Mouse (Mus musculus) granulocyte monocyte progenitor cell, adult 5-6 weeks (primary cell): Measurements from ENCODE around the gene Polr2b. TPM values are rescaled to one million over a fixed set of nuclear protein-coding genes. Genes with fewer than 3 reads are reported as not detected.
A peak's percentile ranks its signal among the peaks of the same experiment; 100 is the strongest.

Experiments used
- ATAC-seq: replicated peaks from 2 replicates; pipeline ENCODE4 v1.8.0; 2016; ENCODE audit warnings: mild to moderate bottlenecking, moderate TSS enrichment, inconsistent platforms; ENCODE audit not compliant: poor library complexity, severe bottlenecking
- total RNA-seq, 2 experiments: library from RNA; stranded (forward) in 1 of 2; stranded (reverse) in 1 of 2; fragments of 200-712, 200-1000 nt in 1 of 2; fragments of >200 nt in 1 of 2; fragmentation: Nextera tagmentation in 1 of 2; gene quantifications; 2 replicates each; pipeline ENCODE4 v1.2.3; 2014 to 2017

Polr2b gene
- total RNA-seq, 2 experiments from 2014 or later, result 71.7 to 136 TPM

DNA sequence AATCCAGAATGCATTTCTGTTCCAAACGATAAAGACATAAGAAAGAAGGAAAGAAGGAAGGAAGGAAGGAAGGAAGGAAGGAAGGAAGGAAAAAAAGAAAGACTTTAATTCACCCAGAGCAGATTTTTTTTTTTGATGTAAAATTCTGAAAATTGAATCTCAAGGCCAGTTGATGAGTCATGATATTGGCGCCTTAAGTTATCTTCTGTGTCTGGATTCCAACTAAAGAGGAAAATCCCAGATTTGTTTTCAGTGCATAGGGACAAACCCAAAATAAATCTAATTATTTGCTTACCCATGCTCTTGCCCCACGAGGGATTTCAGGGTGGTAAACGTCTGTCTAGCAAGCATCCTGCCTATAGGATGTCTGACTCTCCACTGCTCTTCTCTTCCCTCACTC lies 51.1 kb downstream of the Polr2b start:
- ATAC-seq, result no peak

DNA sequence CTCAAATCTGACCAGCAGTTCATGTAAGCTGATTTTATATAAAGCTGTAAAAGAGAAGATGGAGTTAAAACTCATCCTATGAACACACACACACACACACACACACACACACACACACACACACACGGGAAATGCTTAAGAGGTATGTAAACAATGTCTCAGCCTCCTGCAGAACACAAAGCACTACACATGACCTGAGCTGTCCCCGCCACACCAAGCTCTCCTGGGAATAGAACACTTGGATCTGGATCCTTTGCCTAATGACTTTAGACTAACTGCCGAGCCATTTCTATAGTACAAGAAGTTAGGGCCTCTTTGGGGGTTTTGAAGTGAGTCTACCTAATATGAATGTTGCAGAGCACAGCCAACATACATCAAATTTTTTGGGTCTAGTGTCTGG lies 52.2 kb downstream of the Polr2b start:
- no peak for ATAC-seq

DNA sequence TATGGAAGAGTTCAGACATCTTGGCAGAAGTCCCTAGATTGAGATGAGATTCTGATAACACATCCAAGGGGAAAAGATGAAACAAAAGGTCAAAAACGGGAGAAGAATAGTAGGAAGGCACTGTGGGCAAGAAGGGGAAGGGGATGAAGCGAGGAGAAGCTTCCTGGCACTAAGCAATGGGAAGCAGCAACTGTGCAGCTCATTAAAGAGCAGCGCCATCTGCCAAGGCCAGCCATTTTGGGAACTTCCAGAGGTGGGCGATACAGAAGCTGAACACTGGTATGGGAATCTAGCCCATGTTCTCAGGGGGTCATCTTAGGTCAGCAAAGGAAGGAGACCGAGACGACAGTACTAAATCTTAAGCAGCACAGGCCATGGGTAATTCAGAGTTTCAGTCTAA lies 53.7 kb downstream of the Polr2b start:
- no peak for ATAC-seq

DNA sequence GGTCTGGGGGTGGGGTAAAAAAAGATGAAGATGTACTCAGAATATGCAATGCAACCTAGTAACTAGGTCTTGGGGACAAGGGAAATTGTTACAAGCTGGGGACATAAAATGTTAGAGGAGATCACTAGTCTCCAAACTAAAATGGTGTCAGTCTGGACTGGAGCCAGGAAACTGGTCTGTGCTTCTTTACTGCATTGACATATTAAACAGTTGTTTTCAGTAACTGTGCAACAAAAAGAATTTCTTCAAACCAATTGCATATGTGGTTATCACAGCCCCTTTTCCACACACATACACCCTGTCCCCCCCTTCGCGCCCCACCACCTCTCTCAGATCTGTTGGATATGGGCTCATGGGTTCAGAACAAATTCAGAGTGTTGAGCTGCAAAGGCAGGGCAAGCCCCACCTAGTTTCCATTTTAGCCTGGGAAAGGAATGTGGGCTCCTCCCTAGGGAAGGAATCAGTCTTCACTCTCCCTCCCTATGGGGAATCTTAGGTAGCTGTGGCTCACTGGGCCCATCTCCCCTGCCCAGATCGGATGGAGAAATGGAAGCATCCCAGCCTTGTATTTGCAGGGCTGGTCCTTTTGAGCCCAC lies 54.6 kb downstream of the Polr2b start:
- ATAC-seq, result no peak

DNA sequence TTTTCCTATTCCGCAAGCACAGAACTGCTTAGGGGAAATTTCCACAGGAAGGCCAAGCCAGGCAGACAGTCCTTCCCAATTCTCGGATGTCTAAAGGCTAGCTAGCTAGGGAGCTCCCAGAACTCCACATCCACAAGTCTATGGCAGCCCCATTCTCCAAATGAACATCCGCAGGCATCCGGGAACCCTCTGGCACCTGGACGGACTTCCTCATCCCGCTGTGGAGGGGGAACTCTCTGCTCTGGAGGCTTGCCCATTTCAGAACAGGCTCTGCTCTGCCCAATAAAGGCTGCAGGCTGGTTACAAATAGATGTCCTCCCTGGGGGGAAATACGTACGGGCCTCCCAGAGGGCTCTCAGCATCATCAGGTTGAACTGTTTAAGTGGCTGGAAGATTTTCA lies 56.4 kb downstream of the Polr2b start:
- 0 out of 2 replicates have a peak, but pooled peaks have one; percentile 36 for ATAC-seq

DNA sequence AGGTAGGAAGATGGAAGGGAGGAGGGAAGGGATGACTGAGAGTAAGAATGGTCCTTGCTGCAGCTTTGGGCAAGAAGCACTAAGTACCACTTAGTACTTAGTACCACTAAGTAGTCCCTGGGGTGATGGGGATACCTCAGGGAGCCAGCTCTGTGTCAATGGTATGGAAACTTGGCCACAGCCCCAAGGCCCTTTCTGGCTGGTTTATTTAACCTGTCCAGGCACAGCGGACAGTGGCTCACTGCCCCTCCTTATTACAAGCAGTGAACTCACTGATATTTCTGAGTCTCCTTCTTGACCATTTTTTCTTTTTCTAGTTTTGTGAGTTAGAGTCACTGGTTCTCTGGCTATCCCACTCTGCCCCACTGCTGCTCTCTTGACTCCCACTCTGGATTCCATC lies 57.2 kb downstream of the Polr2b start:
- no peak for ATAC-seq

DNA sequence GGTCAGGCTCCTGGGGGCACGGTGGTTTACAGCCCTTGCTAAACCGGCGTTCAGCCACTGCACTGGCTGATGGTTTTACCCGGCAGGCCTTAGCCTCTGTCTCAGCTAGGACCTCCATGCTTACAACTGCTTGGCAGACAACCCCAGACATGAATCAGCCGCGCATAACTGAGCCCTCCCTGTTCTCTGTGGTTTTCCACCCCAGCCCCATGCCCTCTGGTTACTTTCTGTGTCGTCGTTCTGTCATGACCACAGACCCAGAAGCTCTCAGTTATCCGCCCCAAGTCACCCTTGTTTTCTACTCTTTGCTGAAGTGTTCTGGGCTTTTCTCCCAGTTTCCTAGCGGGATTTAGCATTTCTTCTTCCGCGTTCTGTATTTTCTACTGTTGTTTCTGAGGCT lies 57.7 kb downstream of the Polr2b start:
- ATAC-seq, result peak; percentile 41

DNA sequence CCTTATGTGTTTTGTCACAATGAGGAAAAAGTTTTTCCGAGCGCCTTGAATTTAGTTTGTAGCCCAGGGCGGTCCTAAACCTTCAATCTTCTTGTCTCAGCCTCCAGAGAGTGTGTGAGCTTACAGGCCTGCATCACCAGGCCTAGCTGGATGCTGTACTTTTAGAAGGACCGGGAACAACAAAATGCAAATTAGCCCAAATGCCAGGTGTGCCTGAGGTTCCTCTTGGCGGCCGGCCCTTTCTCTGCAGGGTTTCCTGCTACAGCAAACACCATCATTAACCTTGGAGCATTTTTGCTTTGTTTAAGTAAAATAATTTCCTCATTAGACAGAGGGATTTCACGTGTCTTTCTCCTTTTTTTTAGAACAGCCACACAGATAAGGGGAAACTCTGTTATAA lies 58.2 kb downstream of the Polr2b start:
- ATAC-seq, result no peak

DNA sequence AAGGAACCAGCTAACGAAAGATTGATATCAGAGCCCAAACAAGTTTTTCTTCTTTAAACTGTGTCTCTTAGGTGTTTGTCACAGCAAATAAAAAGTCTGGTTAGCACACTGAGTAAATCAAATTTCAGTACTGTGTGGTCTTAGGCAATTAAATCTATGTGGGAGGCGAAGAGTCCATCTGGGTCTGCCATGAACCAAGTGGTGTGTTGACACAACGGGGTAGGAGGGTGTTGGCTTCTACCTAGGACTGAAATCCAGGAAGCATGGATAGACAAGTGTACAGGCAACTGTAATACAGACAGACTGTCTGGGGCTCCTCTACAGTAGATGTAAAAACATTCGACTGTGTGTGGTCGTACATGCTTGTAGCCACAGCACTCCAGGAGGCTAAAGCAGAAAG lies 59.4 kb downstream of the Polr2b start:
- no peak for ATAC-seq

DNA sequence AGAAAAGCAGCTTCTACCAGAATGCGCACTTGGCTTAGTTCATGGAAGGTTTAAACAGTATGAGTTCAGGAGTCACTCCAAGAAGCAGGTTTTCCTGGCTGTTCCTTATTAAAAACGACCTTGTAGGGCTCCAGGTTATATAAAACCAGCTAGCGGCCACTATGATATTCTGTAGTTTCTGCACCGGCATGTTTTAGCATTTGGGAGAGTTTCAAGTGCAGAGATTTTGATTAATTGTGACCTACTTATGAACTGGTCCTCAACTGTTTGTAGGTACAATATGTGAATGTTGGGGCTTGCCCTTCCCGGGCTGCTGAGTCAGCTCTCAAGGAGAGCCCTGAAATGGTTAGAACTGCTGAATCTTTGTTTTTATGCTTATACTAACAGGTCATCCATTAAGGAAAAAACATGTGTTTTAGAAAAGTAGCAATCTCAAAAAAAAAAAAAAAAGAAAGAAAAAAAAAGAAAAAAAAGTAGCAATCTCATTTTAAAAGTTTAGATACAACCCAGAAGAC lies 60.5 kb downstream of the Polr2b start:
- ATAC-seq, result no peak

DNA sequence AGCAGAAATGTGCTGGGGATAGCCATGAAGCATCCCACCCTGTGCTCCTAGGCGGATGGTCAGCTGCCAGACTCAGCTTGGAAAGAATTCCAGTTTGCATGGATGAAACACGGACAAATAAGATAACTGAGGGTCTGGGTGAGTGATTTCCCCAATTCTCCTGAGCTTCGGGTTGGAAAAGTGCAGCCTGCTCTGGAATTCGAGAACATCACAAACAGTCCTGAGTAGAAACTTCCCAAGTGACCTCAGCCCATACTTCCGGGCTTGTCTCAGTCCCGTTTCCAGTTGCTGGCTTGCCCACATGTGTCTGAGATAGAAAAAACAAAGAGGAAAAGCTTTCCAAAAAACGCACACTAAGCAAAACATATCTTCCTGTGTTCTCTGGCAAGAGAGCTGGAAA lies 62.3 kb downstream of the Polr2b start:
- no peak for ATAC-seq

DNA sequence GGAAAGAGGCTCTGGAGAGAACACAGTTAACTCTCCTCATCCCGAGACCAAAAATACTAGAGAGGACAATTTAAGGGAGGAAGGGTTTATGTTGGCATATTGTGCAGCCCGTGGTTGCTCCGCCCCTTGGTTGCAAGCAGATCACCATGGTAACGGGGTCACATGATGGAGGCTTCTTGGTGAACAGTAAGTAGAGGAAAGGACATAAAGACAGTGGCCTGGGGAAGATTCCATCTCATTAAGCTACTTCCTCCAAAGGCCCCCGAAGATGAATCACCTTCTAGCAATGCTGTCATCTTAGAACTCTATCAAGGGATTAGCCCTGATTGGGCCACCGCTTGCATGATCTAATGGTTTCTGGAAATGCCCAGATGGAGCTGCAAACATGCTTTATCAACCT lies 62.8 kb downstream of the Polr2b start:
- peak; percentile 84 for ATAC-seq

DNA sequence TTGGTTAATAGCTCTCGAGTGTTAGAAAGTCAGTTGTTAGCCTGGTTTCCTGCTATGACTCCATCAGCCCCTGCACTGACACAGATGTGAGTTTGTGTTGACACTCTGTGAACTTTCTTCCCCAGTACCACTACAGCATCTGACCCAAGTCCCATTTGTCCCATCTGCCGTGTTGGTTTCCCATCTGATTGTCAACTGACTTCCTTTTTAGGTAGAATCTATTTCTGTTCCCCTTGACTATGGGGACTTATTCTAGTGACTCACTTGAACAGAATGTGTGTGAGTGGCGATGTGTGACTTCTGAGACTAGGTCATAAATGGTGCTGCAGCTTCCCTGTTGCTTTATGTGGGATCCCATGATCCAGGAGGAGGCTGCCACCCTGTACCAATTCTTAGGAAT lies 65.0 kb downstream of the Polr2b start:
- ATAC-seq, result peak; percentile 60

DNA sequence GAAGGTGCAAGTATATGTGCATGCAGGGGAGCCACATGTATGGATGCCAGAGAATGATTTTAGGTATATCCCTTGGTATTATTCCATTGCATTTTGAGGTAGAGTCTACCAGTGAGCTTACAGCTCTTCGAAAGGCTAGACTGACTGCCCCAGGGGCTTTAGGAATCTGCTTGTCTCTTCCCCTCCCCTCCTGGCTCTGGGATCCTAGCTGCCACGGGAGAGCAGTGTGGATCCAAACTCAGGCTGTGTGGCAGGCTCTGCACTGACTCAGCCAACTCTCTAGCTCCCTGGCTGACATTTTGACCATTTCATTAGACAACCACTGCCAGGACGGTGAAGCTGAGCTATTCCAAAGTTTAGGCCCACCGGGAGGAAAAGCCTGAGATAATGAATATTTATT lies 65.6 kb downstream of the Polr2b start:
- ATAC-seq, result no peak

DNA sequence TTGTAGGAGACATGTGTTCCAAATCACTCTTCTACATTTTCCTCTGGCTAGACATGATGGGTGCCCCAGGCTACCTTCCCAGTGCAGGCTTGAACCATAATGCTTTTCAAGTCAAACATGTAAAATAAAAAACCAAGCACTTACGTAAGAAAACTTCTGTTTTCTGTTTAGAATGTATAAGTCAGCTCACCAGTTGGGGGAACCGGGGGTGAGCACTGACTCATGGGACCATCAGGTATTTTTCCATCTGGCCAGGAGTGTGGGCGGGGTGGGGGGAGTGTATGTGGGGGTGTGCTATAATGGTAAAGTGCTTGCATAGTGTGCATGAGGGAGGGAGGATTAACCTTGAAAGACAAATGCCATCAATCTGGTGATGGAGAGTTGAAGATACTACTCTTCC lies 68.1 kb downstream of the Polr2b start:
- ATAC-seq, result no peak

DNA sequence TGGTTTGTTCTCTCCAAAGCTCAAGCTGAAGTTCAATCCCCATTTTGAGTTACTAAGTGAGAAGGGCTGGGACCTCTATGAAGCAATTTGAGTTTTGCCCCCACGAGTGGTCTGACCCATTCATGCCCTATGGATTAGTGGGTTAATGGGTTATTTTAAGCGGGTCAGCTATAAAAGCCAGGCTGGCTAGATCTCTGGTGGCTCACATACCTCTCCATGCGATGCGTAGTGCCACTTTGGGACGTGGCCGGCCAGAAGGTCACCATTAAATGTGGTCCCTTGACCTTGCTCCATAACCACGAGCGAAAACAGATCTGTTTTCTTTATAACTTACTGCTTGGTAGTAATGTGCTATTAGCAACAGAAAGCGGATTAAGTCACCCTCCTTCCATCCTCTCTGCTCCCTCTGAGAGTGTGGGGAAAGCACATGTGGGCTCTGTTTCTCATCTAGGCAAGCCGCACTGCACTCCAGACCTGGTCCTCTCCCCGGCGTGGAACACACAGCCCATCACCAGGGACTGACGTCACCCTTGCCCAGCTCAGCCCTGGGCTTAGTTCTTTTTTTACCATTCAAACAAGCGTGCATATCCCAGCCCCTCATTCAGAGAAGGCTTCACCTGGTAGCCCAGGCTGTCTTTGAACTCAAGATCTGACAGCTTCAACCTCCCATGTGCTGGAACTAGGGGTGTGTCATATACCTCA lies 69.6 kb downstream of the Polr2b start:
- no peak for ATAC-seq

DNA sequence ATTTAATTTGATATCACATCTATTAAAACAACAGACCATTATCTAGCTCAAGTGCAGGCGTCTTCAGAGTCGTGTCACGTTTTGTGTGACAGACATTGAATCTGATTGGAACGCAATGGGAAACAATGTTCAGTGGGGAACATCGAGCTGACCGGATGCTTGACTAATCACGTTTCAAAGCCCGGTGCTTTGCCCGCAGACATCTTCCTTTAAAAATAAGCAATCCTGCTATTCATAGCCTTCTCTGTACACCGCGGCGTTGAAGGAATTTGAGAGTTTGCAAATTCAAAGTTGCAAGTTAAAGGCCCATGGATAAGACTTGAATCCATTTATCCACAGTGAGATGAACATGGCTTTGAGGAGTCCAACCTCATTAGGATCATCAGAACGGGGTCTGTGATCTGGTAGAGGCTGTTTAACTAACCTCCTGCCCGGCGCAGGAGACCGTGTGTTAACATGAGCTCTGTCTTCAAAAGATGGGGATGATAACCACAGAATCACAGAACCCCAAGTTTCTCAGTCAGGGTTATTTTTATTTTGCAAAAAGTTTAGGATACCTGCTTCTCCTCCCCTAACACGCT lies 70.5 kb downstream of the Polr2b start:
- no peak for ATAC-seq

DNA sequence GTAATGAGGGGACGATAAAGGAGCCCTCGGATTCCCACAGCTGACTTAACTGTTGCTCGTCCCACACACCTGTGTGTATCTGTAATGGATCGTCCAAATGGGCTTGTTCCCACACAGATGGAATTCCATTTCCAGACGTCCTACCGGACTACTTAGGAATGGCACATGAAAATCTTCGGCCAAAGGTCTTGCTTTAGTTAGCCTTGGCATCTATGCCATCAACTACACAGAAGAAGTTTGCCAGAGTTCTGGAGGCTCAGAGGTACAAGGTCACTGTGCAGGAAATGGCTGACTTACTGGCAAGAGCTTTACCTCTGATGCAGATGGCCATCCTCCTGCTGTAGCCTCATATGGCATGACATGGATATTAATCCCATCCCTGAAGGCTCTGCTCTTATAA lies 71.3 kb downstream of the Polr2b start:
- no peak for ATAC-seq

DNA sequence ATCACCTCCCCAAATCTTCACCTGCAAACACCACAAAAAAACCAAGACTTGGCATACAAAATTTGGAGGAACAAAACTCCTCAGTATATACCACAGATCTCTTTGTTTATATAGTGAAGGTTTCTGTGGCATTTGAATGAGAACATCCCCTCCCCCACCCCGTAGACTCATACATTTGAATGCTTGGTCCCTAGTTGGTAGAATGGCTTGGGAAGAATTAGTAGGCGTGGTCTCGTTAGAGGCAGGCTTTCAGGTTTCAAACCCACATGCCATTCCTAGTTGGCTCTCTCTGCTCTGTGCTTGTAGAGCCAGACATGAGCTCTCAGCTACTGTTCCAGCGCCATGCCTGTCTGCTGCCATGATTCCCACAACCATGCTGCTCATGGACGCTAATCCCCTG lies 71.7 kb downstream of the Polr2b start:
- ATAC-seq, result no peak

DNA sequence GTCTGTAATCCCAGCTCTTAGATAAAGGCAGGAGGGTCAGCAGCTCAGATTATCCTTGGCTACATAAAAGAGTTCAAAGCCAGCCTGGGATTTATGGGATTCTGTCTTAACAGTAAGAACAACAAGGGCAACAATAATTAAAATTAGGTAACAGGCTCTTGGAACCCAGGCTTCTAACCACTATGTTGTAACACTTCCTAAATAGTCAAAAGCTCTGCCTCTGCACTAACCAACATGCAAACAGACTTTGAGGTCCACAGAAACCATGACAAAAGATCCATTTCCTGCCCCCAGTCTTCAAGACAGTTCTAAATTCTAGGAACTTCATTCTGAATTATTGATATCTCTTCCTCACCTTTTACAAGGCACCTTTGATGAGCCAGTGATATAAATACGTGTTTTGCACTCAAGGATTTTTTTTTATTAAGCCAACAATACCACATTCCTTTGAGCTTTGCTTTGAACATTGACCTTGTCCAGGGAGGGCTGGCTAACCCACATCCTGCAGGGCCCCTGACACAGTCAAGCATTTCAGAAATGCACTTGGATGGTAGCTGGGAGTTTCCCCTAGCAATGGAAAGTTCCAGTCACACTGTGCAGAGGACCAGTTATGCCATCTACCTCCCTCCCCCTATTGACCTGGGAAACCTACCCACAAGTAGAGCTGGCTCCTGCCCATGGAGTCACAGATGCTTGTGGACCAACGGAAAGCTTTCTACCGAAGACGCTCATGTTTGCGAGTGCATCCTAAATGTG lies 74.0 kb downstream of the Polr2b start:
- ATAC-seq, result peak; percentile 70

DNA sequence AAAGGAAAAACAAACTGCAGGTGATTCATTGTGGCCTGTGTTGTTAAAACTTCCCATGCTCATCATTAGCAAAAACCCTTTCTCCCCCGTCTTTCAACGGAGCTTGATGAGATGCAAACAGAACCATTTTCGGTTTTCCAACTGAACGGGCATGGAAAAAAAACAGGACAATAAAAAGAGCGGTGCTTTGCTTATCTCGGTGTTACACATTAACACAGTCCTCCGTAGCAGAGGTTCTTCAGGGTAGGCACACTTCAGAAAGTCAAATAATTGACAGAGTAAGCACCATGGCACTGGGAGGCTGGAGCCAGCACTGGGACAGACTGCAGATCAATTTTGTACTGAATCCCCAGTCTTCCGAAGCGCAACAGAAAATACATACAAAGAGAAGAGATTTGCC lies 74.8 kb downstream of the Polr2b start:
- ATAC-seq, result no peak
